Mouse (Mus musculus): ENCODE measurements around the gene Zfp143.

DNA sequence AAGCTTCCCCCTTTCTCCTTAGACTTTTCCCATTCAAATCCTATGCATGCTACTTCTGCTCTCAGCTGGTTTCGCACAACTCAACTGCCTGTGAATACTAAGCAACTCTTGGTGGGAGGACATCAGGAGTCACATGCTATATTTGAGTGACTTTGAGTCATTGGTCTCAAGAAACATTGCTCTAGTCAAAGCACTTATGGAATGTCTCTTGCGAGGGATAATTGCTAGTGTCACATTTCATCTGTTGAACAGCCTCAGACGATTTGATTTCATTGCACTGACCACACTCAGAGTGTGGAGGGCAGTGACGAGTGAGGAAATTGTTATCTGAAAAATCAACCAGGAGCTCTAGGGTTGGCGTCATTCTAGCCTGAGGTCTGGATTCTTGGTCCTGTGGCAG lies 53.7 kb downstream of the Zfp143 start:
- no peak for TF ChIP-seq POLR2A (IDR thresholded peaks at IDR 0.05; ENCODE audit: low read depth, low read length)
- TF ChIP-seq CTCF (IDR thresholded peaks at IDR 0.05; ENCODE audit: borderline replicate concordance, insufficient read depth, low read length): no peak

All from embryonic fibroblast, embryonic 13.5 days (primary cell).